10 mouse cellular contexts compared by ENCODE assay signal in the genomic region with DNA sequence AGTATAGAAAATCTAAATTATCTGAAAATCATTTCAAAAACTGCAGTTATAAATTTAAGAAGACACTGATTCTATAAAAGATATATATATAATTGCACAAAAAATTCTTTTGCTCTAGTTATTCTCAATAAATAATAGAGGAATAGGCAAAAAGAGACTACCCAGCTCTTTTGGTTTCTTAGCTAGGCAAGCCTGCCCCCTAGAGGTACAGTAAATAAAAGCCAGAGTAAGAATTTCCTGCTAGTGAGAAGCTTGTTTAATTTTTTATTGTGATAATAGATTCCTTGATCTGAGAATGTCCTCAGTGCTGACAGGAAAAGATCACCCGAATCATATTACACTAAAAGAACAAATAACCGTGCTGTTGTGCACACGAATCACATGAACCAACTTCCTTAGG. TPM values are rescaled to one million over a fixed set of nuclear protein-coding genes. Genes with fewer than 3 reads are reported as not detected.
DNase-seq lines count a peak whose midpoint lies in the region; TF ChIP-seq lines count a peak whose summit lies in the region.
"Had no signal": no experiment of that assay in that cellular context is flagged by ENCODE, and none has a peak within 500 bp of the region (broad histone marks: within the 10 kb centered on the region; RNA-seq: fewer than 3 reads in every experiment).

No protein-coding gene starts in this region.

- peak; percentile 13 for DNase-seq in embryo, embryonic 10 days (ENCODE audit: low spot score)
- no peak for DNase-seq in embryo, embryonic 9.5 days (ENCODE audit: extremely low spot score)
- DNase-seq in left cerebral cortex, postnatal 14 days (ENCODE audit: low spot score in 2 of 2) = peak; percentile 31 to 56
- DNase-seq in left cerebral cortex, adult 8-10 months (ENCODE audit: low spot score in 2 of 2) = no peak
- DNase-seq in layer of hippocampus, adult 2 months (ENCODE audit: low spot score in 2 of 2) = peak; percentile 9 to 43
- DNase-seq in neural tube, embryonic 10.5 days (ENCODE audit: extremely low spot score, low spot score) = no peak
- DNase-seq in urinary bladder, postnatal 25 days (ENCODE audit: low spot score) = no peak

- intact Hi-C loops in left cerebral cortex, postnatal 14 days (cut with DNase I) = loop anchor here (5.0 to 10.0 kb wide), 3 partner anchors 240 to 455 kb away; partner anchors contain the start of gene Zcchc13

- no peaks in the 10 kb centered on the region for H3K4me1 ChIP-seq in E14TG2a.4 (replicated peaks; ENCODE audit: low read depth, low read length)
- H3K4me1 ChIP-seq: embryonic facial prominence, embryonic 13.5 days; stomach, embryonic 15.5 days had no signal

- H3K27ac ChIP-seq in layer of hippocampus, adult 2 months = no peak overlapping the region
- H3K27ac ChIP-seq: embryonic facial prominence, embryonic 13.5 days; stomach, embryonic 15.5 days had no signal

- H3K4me3 ChIP-seq in E14TG2a.4 (replicated peaks; ENCODE audit: low read length) = no peak overlapping the region
- no peak overlapping the region for H3K4me3 ChIP-seq in layer of hippocampus, adult 2 months
- H3K4me3 ChIP-seq: embryonic facial prominence, embryonic 13.5 days; stomach, embryonic 15.5 days had no signal

- no peaks in the 10 kb centered on the region for H3K36me3 ChIP-seq in E14TG2a.4 (ENCODE audit: insufficient read depth, low read length)
- H3K36me3 ChIP-seq: embryonic facial prominence, embryonic 13.5 days; stomach, embryonic 15.5 days had no signal

- no peaks in the 10 kb centered on the region for H3K27me3 ChIP-seq in E14TG2a.4 (ENCODE audit: insufficient read depth, low read length)
- H3K27me3 ChIP-seq: stomach, embryonic 15.5 days had no signal

- TF ChIP-seq CTCF in E14TG2a.4 (conservative IDR thresholded peaks at IDR 0.05; ENCODE audit: low read length) = peak; percentile 31
- peak; percentile 81 for TF ChIP-seq CTCF in layer of hippocampus, adult 2 months (conservative IDR thresholded peaks at IDR 0.05)

- no peaks in the 10 kb centered on the region for H3K9me3 ChIP-seq in E14TG2a.4 (ENCODE audit: low read length)
- H3K9me3 ChIP-seq: embryonic facial prominence, embryonic 13.5 days; stomach, embryonic 15.5 days had no signal

RNA-seq across cellular contexts. Expression of gene Rlim, which starts 43.8 kb away (rescaled TPM):
- total RNA-seq in left cerebral cortex, postnatal 14 days (2021) = 10 to 100 TPM; 44.0 to 44.5 TPM
- total RNA-seq in left cerebral cortex, adult 8-10 months (2022) = 10 to 100 TPM; 46.4 to 54.6 (median 49.9) TPM
- total RNA-seq in layer of hippocampus, adult 2 months (2021) = 10 to 100 TPM; 48.5 to 52.3 TPM

Comparison
In these comparisons a context has a peak if more than half of its experiments do, and no peak if none do; other contexts are left out.
1. DNase-seq: peak in embryo, embryonic 10 days (single experiment), left cerebral cortex, postnatal 14 days (2 of 2) and layer of hippocampus, adult 2 months (2 of 2); none in embryo, embryonic 9.5 days (single experiment), left cerebral cortex, adult 8-10 months (0 of 2), neural tube, embryonic 10.5 days (single experiment) and urinary bladder, postnatal 25 days (single experiment).